21 mouse cellular contexts compared by ENCODE assay signal in the genomic region with DNA sequence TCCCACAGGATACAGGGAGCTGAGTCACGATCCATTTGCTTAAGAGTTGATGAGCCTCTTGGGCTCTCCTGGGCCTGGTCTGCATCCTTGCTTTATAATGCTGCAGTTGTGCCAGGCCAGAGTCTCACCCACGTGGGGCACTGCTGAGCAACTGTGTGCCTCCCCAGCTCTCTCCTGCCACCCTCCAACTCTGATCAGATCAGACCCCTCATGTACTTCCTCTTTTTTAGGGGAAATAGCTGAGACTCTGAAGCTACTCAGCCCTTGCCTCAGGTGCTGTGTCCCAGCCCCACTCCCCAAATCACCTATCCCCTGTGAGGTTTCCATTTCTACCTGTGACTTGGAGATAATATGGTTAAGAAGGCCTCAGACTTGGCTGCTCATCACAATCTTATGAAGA. TPM values are rescaled to one million over a fixed set of nuclear protein-coding genes. Genes with fewer than 3 reads are reported as not detected.
DNase-seq lines count a peak whose midpoint lies in the region; ATAC-seq and TF ChIP-seq lines count a peak whose summit lies in the region.
"Had no signal": no experiment of that assay in that cellular context is flagged by ENCODE, and none has a peak within 500 bp of the region (broad histone marks: within the 10 kb centered on the region; RNA-seq: fewer than 3 reads in every experiment).

No protein-coding gene starts in this region.

- peak; percentile 51 for TF ChIP-seq RAD21 in MEL (IDR thresholded peaks at IDR 0.05; ENCODE audit: low read depth, low read length)

- TF ChIP-seq POLR2A in MEL (IDR thresholded peaks at IDR 0.05; ENCODE audit: control insufficient read depth in 1 of 2, insufficient read depth in 1 of 2, low read depth in 1 of 2, low read length in 2 of 2, poor library complexity in 1 of 2), result no peak

- ATAC-seq in megakaryocyte progenitor cell, adult 5-6 weeks (replicated peaks; ENCODE audit: poor library complexity), result peak; percentile 82
- ATAC-seq in activated CD4-positive, CD25-positive, alpha-beta regulatory T cell, adult 4 months, result no peak
- ATAC-seq: forebrain, embryonic 14.5 days had no signal

- peak; percentile 8 to 9 for DNase-seq in B cell, adult 2 months
- peak; percentile 92 for DNase-seq in MEL (ENCODE audit: low read depth, low spot score)
- DNase-seq in thymus, postnatal 25 days, result peak; percentile 22
- DNase-seq in gastrocnemius, postnatal 4 days (ENCODE audit: low spot score in 2 of 2), result no peak
- no peak for DNase-seq in left cerebral cortex, postnatal 4 days
- DNase-seq: cerebellum, adult 2 months; gastrocnemius, postnatal 25 days; heart, postnatal 4 days; kidney, adult 18-20 months; kidney, postnatal 25 days; layer of hippocampus, adult 9-11 months; liver; right cerebral cortex, postnatal 25 days had no signal

- peak; percentile 67 to 91 for TF ChIP-seq EP300 in MEL (IDR thresholded peaks at IDR 0.05; ENCODE audit: low read depth in 1 of 2, low read length in 2 of 2)

- H3K36me3 ChIP-seq in MEL (ENCODE audit: control insufficient read depth in 1 of 2, insufficient read depth in 2 of 2, low read length in 2 of 2), result peaks cover 0 to 37% of the 10 kb centered on the region in 2 experiments; a peak in 2 of 4 replicates
- H3K36me3 ChIP-seq: heart, embryonic 13.5 days; lung, embryonic 15.5 days; neural tube, embryonic 12.5 days had no signal

- H3K79me2 ChIP-seq in MEL (ENCODE audit: control insufficient read depth, insufficient read depth, low read length, poor library complexity), result no peaks in the 10 kb centered on the region

- peak overlapping the region; percentile 3; the same call in 1 of the 2 replicates for H3K27ac ChIP-seq in MEL (ENCODE audit: control insufficient read depth, low read depth, low read length)
- H3K27ac ChIP-seq: heart, embryonic 13.5 days; lung, embryonic 15.5 days; neural tube, embryonic 12.5 days had no signal

- H3K4me3 ChIP-seq in MEL (ENCODE audit: control insufficient read depth in 1 of 2, insufficient read depth in 1 of 2, low read depth in 2 of 2, low read length in 2 of 2), result no peak overlapping the region
- H3K4me3 ChIP-seq: erythroblast, embryonic 14.5 days; heart, embryonic 13.5 days; lung, embryonic 15.5 days; megakaryocyte, embryonic 14.5 days; neural tube, embryonic 12.5 days had no signal

- no peaks in the 10 kb centered on the region for H3K27me3 ChIP-seq in MEL (ENCODE audit: control insufficient read depth in 1 of 2, insufficient read depth in 2 of 2, low read length in 2 of 2)
- H3K27me3 ChIP-seq: heart, embryonic 13.5 days; lung, embryonic 15.5 days; neural tube, embryonic 12.5 days had no signal

- H3K9ac ChIP-seq in MEL (ENCODE audit: control insufficient read depth, low read depth, low read length, poor library complexity, severe bottlenecking), result peak overlapping the region; percentile 1; the same call in 1 of the 2 replicates
- H3K9ac ChIP-seq: heart, embryonic 13.5 days; lung, embryonic 15.5 days; neural tube, embryonic 12.5 days had no signal

- TF ChIP-seq CTCF in MEL (IDR thresholded peaks at IDR 0.05 in 2 of 3, conservative IDR thresholded peaks at IDR 0.05 in 1 of 3; ENCODE audit: control insufficient read depth in 1 of 3, insufficient read depth in 1 of 3, low read depth in 2 of 3, low read length in 3 of 3, poor library complexity in 1 of 3, severe bottlenecking in 1 of 3), result peak; percentile 33 to 77 (median 63)

- intact Hi-C loops in left cerebral cortex, postnatal 4 days (cut with DNase I), result no loop called here

- no peaks in the 10 kb centered on the region for H3K9me3 ChIP-seq in MEL (replicated peaks; ENCODE audit: insufficient read depth, low read length)
- H3K9me3 ChIP-seq: heart, embryonic 13.5 days; lung, embryonic 15.5 days; megakaryocyte, embryonic 14.5 days; neural tube, embryonic 12.5 days had no signal

- H3K4me1 ChIP-seq in MEL (ENCODE audit: control insufficient read depth in 1 of 2, insufficient read depth in 2 of 2, low read length in 2 of 2), result peaks cover 21 to 41% of the 10 kb centered on the region in 2 experiments

TF ChIP-seq in MEL, 35 proteins besides CTCF, POLR2A, EP300 and RAD21:
- TF ChIP-seq ZKSCAN1 (IDR thresholded peaks at IDR 0.05; ENCODE audit: low read depth, low read length) (no peak), USF2 (IDR thresholded peaks at IDR 0.05; ENCODE audit: borderline replicate concordance in 1 of 2, insufficient read depth in 1 of 2, low read depth in 1 of 2, low read length in 2 of 2) (no peak), KAT2A (conservative IDR thresholded peaks at IDR 0.05; ENCODE audit: low read depth, low read length) (no peak), TBP (IDR thresholded peaks at IDR 0.05; ENCODE audit: low read depth, low read length) (peak; percentile 56; the same call in 1 of the 2 replicates), NELFE (IDR thresholded peaks at IDR 0.05; ENCODE audit: low read depth, low read length) (no peak), E2F4 (IDR thresholded peaks at IDR 0.05; ENCODE audit: borderline replicate concordance, low read depth, low read length) (no peak), ZMIZ1 (IDR thresholded peaks at IDR 0.05; ENCODE audit: low read depth, low read length) (no peak), GABPA (IDR thresholded peaks at IDR 0.05; ENCODE audit: low read depth, low read length) (no peak), SMC3 (IDR thresholded peaks at IDR 0.05; ENCODE audit: low read depth, low read length) (peak; percentile 43; the same call in 1 of the 2 replicates), CHD1 (IDR thresholded peaks at IDR 0.05; ENCODE audit: low read depth, low read length) (no peak), MAX (IDR thresholded peaks at IDR 0.05; ENCODE audit: low read length) (peak; percentile 91), RCOR1 (IDR thresholded peaks at IDR 0.05; ENCODE audit: low read depth, low read length) (peak; percentile 78), POLR2AphosphoS5 (IDR thresholded peaks at IDR 0.05; ENCODE audit: borderline replicate concordance, low read depth, low read length) (no peak), MYC (IDR thresholded peaks at IDR 0.05; ENCODE audit: low read depth, low read length) (peak; percentile 91), MYB (IDR thresholded peaks at IDR 0.05; ENCODE audit: low read depth, low read length) (no peak), MAZ (IDR thresholded peaks at IDR 0.05; ENCODE audit: low read depth, low read length) (peak; percentile 82; the same call in 1 of the 2 replicates), ETS1 (IDR thresholded peaks at IDR 0.05; ENCODE audit: low read depth, low read length) (peak; percentile 73), JUND (IDR thresholded peaks at IDR 0.05; ENCODE audit: low read depth, low read length) (no peak), POLR2AphosphoS2 (IDR thresholded peaks at IDR 0.05; ENCODE audit: low read length) (no peak), SIN3A (IDR thresholded peaks at IDR 0.05; ENCODE audit: low read length) (peak; percentile 85), MAFK (IDR thresholded peaks at IDR 0.05; ENCODE audit: borderline replicate concordance, low read depth, low read length) (no peak; the same call in 1 of the 2 replicates), ZNF384 (IDR thresholded peaks at IDR 0.05; ENCODE audit: low read depth, low read length) (no peak; the same call in 1 of the 2 replicates), NRF1 (IDR thresholded peaks at IDR 0.05; ENCODE audit: insufficient read depth, low read depth, low read length, poor library complexity, severe bottlenecking) (peak; percentile 21; the same call in 1 of the 2 replicates), MXI1 (IDR thresholded peaks at IDR 0.05; ENCODE audit: low read depth, low read length) (peak; percentile 84), MEF2A (IDR thresholded peaks at IDR 0.05; ENCODE audit: extremely low read depth, insufficient replicate concordance, low read depth, low read length, poor library complexity, severe bottlenecking) (no peak), ZC3H11A (IDR thresholded peaks at IDR 0.05; ENCODE audit: low read depth, low read length) (peak; percentile 13; the same call in 1 of the 2 replicates), HCFC1 (IDR thresholded peaks at IDR 0.05; ENCODE audit: low read depth, low read length) (peak; percentile 49; the same call in 1 of the 2 replicates), GATA1 (IDR thresholded peaks at IDR 0.05; ENCODE audit: low read depth, low read length) (peak; percentile 66), BHLHE40 (IDR thresholded peaks at IDR 0.05; ENCODE audit: borderline replicate concordance, low read depth, low read length) (peak; percentile 58; the same call in 1 of the 2 replicates), TCF12 (IDR thresholded peaks at IDR 0.05; ENCODE audit: low read depth, low read length) (peak; percentile 54; the same call in 1 of the 2 replicates), CHD2 (IDR thresholded peaks at IDR 0.05; ENCODE audit: low read length) (no peak), ELF1 (IDR thresholded peaks at IDR 0.05; ENCODE audit: low read depth, low read length) (peak; percentile 53; the same call in 1 of the 2 replicates), UBTF (IDR thresholded peaks at IDR 0.05; ENCODE audit: borderline replicate concordance, insufficient read depth, low read depth, low read length) (no peak), USF1 (IDR thresholded peaks at IDR 0.05; ENCODE audit: low read depth, low read length) (peak; percentile 84), TAL1 (IDR thresholded peaks at IDR 0.05; ENCODE audit: low read length) (no peak)

RNA-seq across cellular contexts. Expression of a gene that starts 2.6 kb away (rescaled TPM):
- total RNA-seq in MEL (2012; rRNA removed), result 0.42 and 0.85 TPM in 2 replicates
- polyA plus RNA-seq in MEL (2012; ENCODE audit: insufficient read depth in 1 of 2, insufficient read length in 2 of 2, low read depth in 1 of 2, low replicate concordance in 2 of 2, missing spikeins in 1 of 2), result under 1 TPM in 1 of 2 experiments, not detected in 1; 0.15 TPM
- not detected in 2 replicates for total RNA-seq in megakaryocyte progenitor cell, adult 5-6 weeks (2015)
- total RNA-seq in megakaryocyte progenitor cell, adult 5-6 weeks (2017), result not detected in 2 replicates
- under 1 TPM; 0.10 to 0.20 TPM for total RNA-seq in gastrocnemius, postnatal 4 days (2021)
- total RNA-seq in left cerebral cortex, postnatal 4 days (2021), result under 1 TPM; 0.24 to 0.26 TPM
- under 1 TPM; 0.60 TPM for polyA plus RNA-seq in activated CD4-positive, CD25-positive, alpha-beta regulatory T cell, adult 4 months (2017; shearing (Covaris generic))
- polyA plus RNA-seq: erythroblast, embryonic 14.5 days had no signal

RNA-seq across cellular contexts. Expression of a gene that starts 27.6 kb away (rescaled TPM):
- total RNA-seq in MEL (2012; rRNA removed), result 0.04 TPM in 1 of 2 replicates, not detected in the other
- under 1 TPM in 1 of 2 experiments, not detected in 1; 0.06 TPM for polyA plus RNA-seq in MEL (2012; ENCODE audit: insufficient read depth in 1 of 2, insufficient read length in 2 of 2, low read depth in 1 of 2, low replicate concordance in 2 of 2, missing spikeins in 1 of 2)
- not detected in 2 replicates for total RNA-seq in megakaryocyte progenitor cell, adult 5-6 weeks (2015)
- total RNA-seq in megakaryocyte progenitor cell, adult 5-6 weeks (2017), result not detected in 2 replicates
- total RNA-seq in gastrocnemius, postnatal 4 days (2021), result under 1 TPM; 0.21 to 0.47 TPM
- total RNA-seq in left cerebral cortex, postnatal 4 days (2021), result 10 to 100 TPM; 35.8 to 43.5 TPM
- not detected for polyA plus RNA-seq in activated CD4-positive, CD25-positive, alpha-beta regulatory T cell, adult 4 months (2017; shearing (Covaris generic))
- total RNA-seq: gastrocnemius, postnatal 25 days; heart, postnatal 4 days had no signal
- polyA plus RNA-seq: erythroblast, embryonic 14.5 days had no signal

Comparison
In these comparisons a context has a peak if more than half of its experiments do, and no peak if none do; other contexts are left out.
1. DNase-seq: peak in B cell, adult 2 months (2 of 2), MEL (single experiment) and thymus, postnatal 25 days (single experiment); none in gastrocnemius, postnatal 4 days (0 of 2) and left cerebral cortex, postnatal 4 days (single experiment).
2. RNA of a gene that starts 27.6 kb away (total RNA-seq): 35.8 to 43.5 TPM in left cerebral cortex, postnatal 4 days; 0.21 to 0.47 TPM in gastrocnemius, postnatal 4 days, 0.04 TPM in MEL and not detected in megakaryocyte progenitor cell, adult 5-6 weeks; every median in the first group is over 10 times any median in the second.